Mouse (Mus musculus) lung, postnatal 10 days (tissue): ENCODE measurements around the gene Ing4.

Experiments used
- DNase-seq: peaks from one replicate; pipeline ENCODE4 v3.0.0; 2021

The Ing4 gene

GRCm38 (mm10) chr6:125039533-125040153 is at the start of gene Ing4:
TSS of gene Ing4 (plus strand) at chr6:125039760.
- peak; percentile 95 for DNase-seq

DNA sequence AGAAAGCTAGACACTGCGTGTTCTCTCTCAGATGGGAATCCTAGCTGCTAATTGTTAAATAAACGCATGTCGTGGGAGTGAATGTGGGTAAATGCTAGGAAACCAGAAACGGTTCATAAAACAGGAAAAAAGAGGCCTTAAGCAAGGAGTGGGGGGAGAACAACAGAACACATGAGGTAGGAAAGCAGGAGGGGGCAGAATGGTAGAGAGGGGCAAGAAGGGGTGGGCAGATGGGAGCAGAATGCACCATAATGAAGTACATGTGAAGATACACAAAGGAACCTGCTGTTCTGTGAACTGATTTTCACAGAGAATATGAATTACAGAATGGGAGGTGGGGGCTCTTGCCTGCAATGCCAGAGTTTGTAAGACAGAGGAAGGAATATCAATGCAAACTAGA is 47.3 kb upstream of the Ing4 start:
- no peak for DNase-seq

GRCm38 (mm10) chr6:124993365-124993764 is 46.2 kb upstream of the Ing4 start:
- DNase-seq, result no peak

DNA sequence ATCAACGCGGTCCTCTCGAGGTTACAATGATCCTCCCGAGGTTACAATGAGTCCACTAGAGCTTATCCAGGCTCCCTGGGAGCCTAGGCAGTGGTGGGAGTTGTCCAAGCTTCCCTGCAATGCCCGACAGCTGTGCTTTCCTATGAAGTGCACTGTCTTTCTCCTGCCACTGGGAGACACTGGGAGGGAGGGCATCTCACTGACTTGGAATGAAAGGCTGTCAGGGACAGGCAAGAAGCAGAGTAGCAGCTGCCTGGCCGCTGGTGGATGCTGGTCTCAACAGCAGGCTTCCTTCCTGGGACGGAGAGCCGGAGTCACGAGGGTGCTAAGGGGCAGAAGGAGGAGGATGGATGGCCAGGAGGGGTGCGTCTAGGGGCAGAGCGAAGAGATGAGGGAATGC is 45.7 kb upstream of the Ing4 start:
- DNase-seq, result peak; percentile 63

DNA sequence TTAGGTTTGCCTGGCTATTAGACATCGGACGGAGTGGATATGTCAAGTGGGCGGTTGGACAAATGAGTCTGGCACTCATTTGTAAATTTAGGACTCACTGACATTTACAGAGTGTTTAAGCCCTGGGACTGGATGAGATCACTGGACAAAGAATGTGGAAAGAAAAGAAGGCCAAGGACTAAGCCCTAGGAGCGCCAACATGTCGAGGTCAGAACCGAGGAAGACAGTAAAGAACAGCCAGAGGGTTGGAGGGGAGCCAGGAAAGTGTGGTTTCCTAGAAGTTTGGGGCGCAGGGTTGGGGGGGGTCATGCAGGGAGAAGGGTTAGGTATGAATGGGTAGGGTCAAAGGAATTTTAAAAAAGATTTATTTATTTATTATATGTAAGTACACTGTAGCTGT is 44.3 kb upstream of the Ing4 start:
- no peak for DNase-seq

- no peak for DNase-seq
Observed at GRCm38 (mm10) chr6:124995831-124996403, 43.6 kb upstream of the Ing4 start.

DNA sequence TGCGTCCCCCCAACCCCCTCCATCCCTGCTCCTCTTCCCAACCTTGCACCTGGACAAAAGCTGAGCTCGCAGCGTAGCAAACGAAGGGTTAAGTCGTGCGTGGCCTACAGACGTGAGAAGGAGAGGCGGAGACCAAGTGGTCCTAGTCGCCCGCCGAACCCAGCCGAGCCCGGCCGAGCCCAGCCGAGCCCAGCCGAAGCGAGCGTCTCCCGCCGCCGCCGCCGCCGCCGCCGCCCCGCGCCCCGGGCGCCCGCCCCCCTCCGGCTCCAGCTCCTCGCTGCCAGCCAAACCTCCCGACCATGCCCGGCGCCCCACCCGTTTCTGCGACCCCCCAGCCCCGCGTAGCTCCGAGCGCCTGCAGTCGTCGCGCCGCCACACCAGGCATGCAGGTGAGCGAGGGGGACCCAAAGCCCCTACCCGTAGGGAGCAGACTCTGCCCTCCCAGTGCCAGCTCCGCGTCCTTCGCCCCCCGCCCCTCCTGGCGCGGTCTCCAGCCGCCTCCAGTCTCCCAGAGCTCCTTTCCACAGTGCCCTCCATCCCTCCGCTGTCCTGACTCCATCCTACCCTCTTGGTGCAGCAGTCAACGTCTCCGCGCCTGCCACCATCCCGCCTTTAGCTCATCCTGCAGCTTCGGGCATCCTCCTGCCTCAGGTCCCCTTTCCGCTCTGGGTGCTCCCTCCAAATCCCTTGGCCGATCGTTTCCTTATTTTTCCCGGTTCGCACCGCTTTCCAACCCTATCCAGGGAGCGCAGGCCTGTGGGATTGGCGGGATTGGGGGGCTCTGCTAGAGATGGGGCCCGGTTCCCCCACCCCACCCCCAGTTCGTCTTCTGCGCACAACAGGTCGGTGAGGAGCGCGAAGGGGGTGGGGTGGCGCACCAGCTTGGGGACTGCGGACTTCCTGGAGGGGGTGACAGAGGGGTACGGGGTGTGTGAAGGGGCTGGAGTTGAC is 42.7 kb upstream of the Ing4 start, which contains the start of gene Pianp:
Gene Pianp (plus strand): TSS at position 144 of the 951 bp plus-strand sequence.
- peak; percentile 87 for DNase-seq

- peak; percentile 7 for DNase-seq
Observed at GRCm38 (mm10) chr6:124998066-124998465, 41.5 kb upstream of the Ing4 start.

DNA sequence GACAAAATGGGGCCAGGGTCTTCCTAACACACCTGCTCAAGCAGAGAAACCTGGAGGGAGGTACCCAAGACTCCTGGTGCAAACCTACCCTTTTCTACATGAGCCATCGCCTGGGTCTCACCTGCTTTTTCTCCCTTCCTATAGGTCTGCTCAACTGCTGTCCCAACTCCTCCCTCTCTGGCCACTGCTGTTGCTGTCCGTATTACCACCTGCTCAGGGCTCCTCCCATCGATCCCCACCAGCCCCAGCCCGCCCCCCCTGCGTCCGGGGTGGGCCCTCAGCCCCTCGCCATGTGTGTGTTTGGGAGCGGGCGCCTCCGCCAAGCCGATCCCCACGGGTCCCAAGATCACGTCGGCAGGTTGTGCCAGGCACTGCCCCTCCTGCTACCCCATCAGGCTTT is 40.5 kb upstream of the Ing4 start:
- no peak for DNase-seq

GRCm38 (mm10) chr6:124999546-124999945 is 40.0 kb upstream of the Ing4 start:
- no peak for DNase-seq

- no peak for DNase-seq
Observed at GRCm38 (mm10) chr6:125003706-125004105, 35.9 kb upstream of the Ing4 start.

DNA sequence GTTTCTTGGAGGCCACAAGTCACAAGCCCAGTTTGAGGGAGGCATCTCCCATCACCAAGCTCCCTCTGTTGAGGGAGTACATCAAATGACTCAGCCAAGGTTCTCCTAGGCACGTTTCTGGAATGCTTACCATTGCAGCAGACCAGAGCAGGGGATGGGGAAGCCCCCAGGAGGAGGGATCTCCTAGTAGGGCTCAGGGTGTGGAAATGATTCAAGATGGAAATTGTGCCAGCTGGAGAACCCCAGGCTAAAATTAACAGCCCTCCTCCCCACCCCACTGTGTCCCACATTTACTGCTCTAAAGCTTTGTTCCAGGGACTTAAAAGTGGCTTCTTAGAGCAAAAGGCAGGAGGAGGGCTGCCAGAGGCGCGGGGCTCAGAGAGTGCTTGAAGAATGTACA is 34.5 kb upstream of the Ing4 start:
- DNase-seq, result no peak

- peak; percentile 7 for DNase-seq
Observed at GRCm38 (mm10) chr6:125008060-125008459, 31.5 kb upstream of the Ing4 start.

DNA sequence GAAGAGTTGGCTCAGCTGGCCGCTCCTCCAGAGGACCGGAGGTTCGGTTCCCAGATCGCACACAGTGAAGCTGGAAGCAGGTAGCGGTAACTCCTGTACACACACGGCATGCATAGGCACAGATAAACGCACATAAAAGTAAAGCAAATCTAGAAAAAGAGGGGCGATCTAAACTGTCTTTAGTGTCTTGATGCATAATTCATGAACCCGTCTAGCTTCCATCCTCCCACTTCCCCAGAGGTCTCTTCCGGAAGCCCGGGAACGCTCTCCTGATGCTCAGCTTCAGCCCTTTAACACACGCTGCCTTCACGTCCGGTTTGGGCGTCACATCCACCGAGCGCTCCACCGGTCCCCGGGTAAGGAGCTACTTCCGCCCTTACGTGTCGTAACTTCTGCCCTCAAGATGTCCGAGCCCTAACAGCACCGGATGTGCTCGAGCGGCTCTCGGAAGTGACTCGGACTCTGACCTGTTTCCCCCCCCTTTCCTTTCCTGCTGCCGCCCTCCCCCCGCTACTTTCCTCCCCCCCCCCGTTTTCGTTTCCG is 30.9 kb upstream of the Ing4 start:
- peak; percentile 99 for DNase-seq

DNA sequence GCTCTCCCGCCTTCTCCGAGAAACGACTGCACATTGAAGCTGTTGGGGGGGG is 30.6 kb upstream of the Ing4 start, which contains the start of gene Zfp384:
Gene Zfp384 (plus strand): TSS at position 17 of the 52 bp plus-strand sequence.
- DNase-seq, result no peak

DNA sequence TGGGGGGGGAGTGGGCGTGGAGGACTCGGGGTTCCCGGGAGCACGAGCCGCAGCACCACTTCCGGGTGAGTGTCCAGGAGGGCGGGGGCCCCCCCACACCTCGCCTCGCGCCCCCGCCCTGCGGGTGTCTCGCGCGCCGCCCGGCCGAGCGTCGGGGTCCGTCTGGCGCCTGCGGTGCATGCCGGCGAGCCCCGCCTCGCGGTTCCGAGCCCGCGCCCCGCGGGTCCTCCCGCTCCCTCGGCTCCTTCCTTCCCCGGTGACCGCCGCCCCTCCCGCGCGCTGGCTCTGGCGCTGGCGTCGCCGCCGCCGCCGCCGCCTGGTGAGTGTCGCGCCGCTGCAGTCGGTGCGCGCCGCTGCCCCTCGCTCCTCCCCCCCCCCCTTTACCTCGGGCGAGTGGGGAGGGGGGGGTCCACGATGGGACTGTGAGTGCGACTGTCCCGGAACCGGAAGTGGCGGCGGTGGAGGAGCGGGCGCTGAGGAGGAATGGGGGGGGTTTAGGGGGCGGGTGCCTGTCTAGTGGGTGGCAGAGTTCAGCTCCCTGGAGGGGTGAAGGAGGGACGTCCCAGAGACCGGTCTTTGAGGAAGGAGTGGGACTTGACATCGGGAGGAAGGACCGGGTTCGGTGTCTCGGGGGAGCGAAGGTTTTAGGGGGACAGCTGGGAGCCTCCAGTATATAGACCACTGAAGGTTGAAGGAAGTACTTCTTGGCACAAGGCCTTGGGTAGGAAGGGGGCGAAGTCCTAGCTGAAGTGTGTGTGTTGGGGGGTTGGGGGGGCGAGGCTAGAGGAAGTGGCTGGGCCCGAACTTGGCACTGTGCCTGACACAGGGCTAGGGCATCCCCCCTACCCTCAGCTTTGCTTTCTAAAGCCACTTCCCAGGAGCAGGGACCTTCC is 30.1 kb upstream of the Ing4 start:
- peak; percentile 90 for DNase-seq

GRCm38 (mm10) chr6:125017682-125018081 is 21.9 kb upstream of the Ing4 start:
- DNase-seq, result no peak

DNA sequence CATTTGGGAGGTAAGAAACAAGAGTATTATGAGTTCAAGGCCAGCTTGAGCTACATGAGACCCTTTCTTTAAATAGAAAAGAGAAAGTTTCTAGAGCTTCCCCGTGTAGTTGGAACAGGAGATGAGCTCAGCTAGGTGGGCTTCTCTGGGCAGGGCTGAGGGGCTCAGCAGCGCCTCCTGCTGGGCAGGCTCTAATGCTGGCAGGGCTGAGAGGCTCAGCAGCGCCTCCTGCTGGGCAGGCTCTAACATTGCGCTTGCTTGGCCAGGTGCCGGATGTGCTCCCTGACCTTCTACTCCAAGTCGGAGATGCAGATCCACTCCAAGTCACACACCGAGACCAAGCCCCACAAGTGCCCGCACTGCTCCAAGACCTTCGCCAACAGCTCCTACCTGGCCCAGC is 9.0 kb upstream of the Ing4 start:
- peak; percentile 70 for DNase-seq

GRCm38 (mm10) chr6:125031604-125032003 is 8.0 kb upstream of the Ing4 start:
- no peak for DNase-seq

- no peak for DNase-seq
Observed at GRCm38 (mm10) chr6:125038666-125039065, 894 bp upstream of the Ing4 start.

GRCm38 (mm10) chr6:125039131-125039530 is 429 bp upstream of the Ing4 start:
- DNase-seq, result no peak

DNA sequence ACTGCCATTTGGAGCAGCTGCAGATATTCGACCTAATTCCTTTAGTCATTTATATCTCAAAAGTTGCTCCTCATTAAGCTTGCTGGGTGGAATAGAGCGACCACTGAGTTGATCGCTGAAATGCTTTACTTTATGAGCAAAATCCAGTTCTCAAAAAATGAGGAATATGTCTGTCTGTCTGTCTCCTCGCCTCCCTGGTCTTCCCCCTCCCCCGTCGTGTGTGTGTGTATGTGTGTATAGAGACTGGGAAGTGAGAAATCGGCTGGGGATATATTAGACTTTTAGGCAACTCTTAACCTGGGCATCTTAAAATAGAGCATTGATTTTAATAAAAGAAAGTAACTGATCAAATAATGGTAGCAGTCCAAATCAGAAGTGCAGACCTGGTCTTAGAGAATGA is 661 bp downstream of the Ing4 start:
- no peak for DNase-seq

DNA sequence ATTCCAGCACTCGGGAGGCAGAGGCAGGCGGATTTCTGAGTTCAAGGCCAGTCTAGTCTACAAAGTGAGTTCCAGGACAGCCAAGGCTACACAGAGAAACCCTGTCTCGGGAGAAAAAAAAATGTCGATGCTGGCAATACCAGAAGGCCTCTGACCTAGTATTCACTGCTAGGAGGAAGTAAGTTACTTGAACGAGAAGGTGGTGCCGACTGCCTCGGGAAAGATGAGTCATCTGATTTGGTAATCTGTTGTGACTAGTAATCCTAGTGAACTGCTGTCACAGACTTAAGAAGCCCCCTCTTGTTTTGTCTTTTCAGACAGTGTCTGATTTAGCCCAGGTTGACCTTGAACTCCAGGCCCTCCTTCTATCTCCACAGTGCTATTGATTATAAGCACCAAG is 1.5 kb downstream of the Ing4 start:
- DNase-seq, result no peak
